Mouse (Mus musculus): Measurements from ENCODE around the gene Phactr3.

DNA sequence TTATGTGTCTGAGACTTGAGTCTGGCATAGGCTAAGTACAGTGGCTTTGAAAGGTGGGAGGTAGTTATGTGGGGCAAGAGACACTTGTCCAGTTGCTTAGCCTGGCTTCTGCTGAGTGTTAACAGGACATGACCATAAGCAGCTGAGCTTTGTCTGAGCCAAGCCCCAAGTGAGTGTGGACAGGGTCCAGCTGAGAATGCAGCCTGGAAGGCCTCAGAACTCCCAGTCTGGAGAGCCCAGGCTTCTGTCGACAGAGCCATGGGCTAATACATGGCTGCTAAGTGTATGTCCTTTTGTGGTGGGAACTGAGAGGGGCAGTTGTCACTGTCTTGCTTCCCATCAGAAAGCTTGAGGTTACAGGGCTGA is 37.1 kb downstream of the Phactr3 start:
- TF ChIP-seq CTCF (conservative IDR thresholded peaks at IDR 0.05; ENCODE audit: low read length) (no peak), POU5F1 (IDR thresholded peaks at IDR 0.05; ENCODE audit: borderline replicate concordance, low read length) (no peak)
